Mouse (Mus musculus): ENCODE results near the gene Zfp683. TPM values are rescaled to one million over a fixed set of nuclear protein-coding genes. Genes with fewer than 3 reads are reported as not detected.

Zfp683 gene
- not detected for polyA plus RNA-seq (2017; shearing (Covaris generic))

GRCm38 (mm10) chr4:134053538-134053937, at the start of gene Zfp683:
Zfp683 (plus strand) TSS chr4:134053838.

DNA sequence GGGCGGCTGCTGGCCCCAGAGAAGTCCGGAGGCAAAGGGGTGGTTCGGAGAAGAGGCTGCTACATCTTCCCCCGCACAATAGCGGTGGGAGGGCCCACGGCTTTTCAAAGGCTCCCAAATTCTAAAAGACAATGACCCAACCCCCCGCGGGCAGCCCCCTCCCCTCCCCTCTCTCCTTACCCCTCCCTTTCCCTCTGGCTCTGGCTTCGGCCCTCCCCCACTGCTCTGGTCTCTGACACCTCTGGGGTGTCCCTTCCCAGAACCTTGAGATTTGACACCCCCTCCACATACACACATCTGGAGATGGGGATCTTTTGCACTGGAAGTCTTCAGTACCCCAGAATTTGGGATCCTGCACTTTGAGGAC, 34.9 kb upstream of the Zfp683 start, which contains the start of gene Lin28a:
Gene Lin28a, minus strand, starts transcription at position 63 of the 367 bp plus-strand sequence.

GRCm38 (mm10) chr4:134060135-134060865, 6.7 kb downstream of the Zfp683 start, which contains the start of gene Crybg2:
Crybg2 (plus strand) TSS chr4:134060815.

DNA sequence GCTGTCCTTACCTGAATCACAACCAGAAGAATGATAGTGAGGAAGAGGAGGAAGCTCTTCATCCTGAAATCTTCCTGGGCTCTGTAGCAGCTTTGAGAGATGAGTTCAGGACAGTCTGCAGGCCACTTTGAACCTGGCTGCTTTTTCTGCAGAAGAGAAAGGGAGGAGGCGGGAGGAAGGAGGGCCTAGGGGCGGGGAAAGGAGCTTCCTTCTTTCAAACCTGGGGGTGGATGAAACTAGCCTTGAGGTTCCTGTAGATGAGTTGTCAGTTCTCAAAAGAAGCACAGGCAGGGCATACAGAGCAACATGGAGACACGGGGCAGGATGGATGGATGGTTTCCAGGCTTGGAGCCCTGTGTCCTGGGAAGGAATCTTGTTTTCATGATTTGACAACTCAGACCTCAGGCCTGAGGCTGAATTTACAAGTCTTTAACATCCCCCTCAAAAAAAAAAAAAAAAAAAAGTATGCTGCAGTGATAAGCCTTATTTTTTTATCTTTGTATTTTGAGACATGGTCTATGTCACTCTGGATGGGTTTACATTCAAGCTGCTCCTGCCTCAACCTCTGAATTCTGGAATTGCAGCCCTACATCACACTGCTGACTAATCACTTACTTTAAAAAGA, 41.4 kb downstream of the Zfp683 start, which contains the start of gene Cd52:
Gene Cd52, minus strand, starts transcription at position 160 of the 625 bp plus-strand sequence.

DNA sequence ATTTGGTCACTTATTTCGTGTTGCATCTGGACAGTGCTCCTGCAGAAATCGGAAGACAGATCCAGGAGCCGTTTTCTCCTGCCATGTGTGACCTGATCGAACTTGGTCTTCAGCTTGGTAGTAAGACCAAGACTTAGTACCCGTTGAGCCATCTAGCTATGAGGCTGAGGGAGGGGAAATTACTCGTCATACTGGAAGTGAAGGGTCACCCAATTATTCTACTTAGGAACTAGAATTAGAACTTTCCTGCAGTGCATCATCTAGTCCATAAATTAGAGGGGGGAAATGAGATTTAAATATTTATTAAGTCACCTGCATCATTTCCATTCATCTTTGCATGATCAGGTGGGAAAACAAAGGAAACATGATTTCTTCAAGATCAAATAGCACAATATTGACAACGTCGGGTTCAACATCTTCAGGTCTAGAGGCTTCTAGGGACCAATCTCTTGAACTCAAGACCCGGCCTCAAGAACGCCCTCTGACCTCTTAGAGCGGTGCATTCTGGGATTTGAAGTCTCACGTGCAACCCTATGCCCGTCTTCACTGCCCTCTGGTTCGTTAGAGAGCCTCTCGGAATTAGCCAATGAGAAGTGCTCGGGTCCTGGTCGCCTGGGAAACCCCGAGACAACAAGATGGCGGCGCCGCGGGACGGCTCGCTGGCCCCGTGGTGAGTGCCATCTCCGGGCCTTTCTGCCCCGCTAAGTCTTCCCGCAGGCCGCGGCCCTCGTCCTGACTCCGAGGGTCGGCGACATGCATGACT, 48.5 kb downstream of the Zfp683 start, which contains the start of gene Ubxn11:
Gene Ubxn11, plus strand, starts transcription at position 592 of the 763 bp plus-strand sequence.

Other genes with a start within 250 kb of the Zfp683 start
- gene Rps6ka1, start 166.0 kb upstream of the Zfp683 start, polyA plus RNA-seq (2017; shearing (Covaris generic)): 164 TPM
- gene Hmgn2, start 85.2 kb upstream of the Zfp683 start, polyA plus RNA-seq (2017; shearing (Covaris generic)): 321 TPM
- 19.7 TPM for gene Dhdds, start 52.9 kb upstream of the Zfp683 start, polyA plus RNA-seq (2017; shearing (Covaris generic))
- not detected for gene Lin28a, start 35.0 kb upstream of the Zfp683 start, polyA plus RNA-seq (2017; shearing (Covaris generic))
- 9.1 TPM for gene Crybg2, start 7.0 kb downstream of the Zfp683 start, polyA plus RNA-seq (2017; shearing (Covaris generic))
- gene Cd52, start 41.2 kb downstream of the Zfp683 start, polyA plus RNA-seq (2017; shearing (Covaris generic)): 1,142 TPM
- gene Ubxn11, start 48.7 kb downstream of the Zfp683 start, polyA plus RNA-seq (2017; shearing (Covaris generic)): 99.9 TPM
- gene Sh3bgrl3, start 75.0 kb downstream of the Zfp683 start, polyA plus RNA-seq (2017; shearing (Covaris generic)): 821 TPM
- 31.3 TPM for gene Cep85, start 133.3 kb downstream of the Zfp683 start, polyA plus RNA-seq (2017; shearing (Covaris generic))
- not detected for gene Gm7534, start 149.2 kb downstream of the Zfp683 start, polyA plus RNA-seq (2017; shearing (Covaris generic))
- not detected for gene Catsper4, start 173.5 kb downstream of the Zfp683 start, polyA plus RNA-seq (2017; shearing (Covaris generic))
- gene Cnksr1, start 184.6 kb downstream of the Zfp683 start, polyA plus RNA-seq (2017; shearing (Covaris generic)): not detected
- gene E130218I03Rik, start 189.8 kb downstream of the Zfp683 start, polyA plus RNA-seq (2017; shearing (Covaris generic)): 1.6 TPM
- 24.3 TPM for gene Zfp593, start 191.8 kb downstream of the Zfp683 start, polyA plus RNA-seq (2017; shearing (Covaris generic))
- not detected for gene Gm30191, start 193.1 kb downstream of the Zfp683 start, polyA plus RNA-seq (2017; shearing (Covaris generic))
- gene Grrp1, start 200.3 kb downstream of the Zfp683 start, polyA plus RNA-seq (2017; shearing (Covaris generic)): not detected
- 11.5 TPM for gene Pdik1l, start 234.1 kb downstream of the Zfp683 start, polyA plus RNA-seq (2017; shearing (Covaris generic))

All from naive thymus-derived CD4-positive, alpha-beta T cell, adult 5 months (primary cell).